Mouse (Mus musculus): ENCODE results near the gene U2surp.
"Not testable (repeated sequence)": the region's sequence is repeated elsewhere in the genome, so short reads cannot be mapped to it uniquely, and the experiment has no call there.

The U2surp gene

GRCm38 (mm10) chr9:95469011-95469576 lies 42.7 kb downstream of the U2surp start:
- DNase-seq (ENCODE audit: low spot score), result not testable (repeated sequence)

- no peak for DNase-seq (ENCODE audit: low spot score)
These were observed 47.8 kb downstream of the U2surp start for GRCm38 (mm10) chr9:95464028-95464427.

- DNase-seq (ENCODE audit: low spot score), result no peak
These were observed 59.9 kb downstream of the U2surp start for GRCm38 (mm10) chr9:95451931-95452330.

GRCm38 (mm10) chr9:95450586-95450985 lies 61.2 kb downstream of the U2surp start:
- no peak for DNase-seq (ENCODE audit: low spot score)

GRCm38 (mm10) chr9:95442321-95442731 lies 69.5 kb downstream of the U2surp start:
- no peak for DNase-seq (ENCODE audit: low spot score)

GRCm38 (mm10) chr9:95437883-95438282 lies 73.9 kb downstream of the U2surp start:
- DNase-seq (ENCODE audit: low spot score), result no peak

- no peak for DNase-seq (ENCODE audit: low spot score)
These were observed 75.5 kb downstream of the U2surp start for GRCm38 (mm10) chr9:95436294-95436613.

- DNase-seq (ENCODE audit: low spot score), result no peak
These were observed 76.1 kb downstream of the U2surp start for GRCm38 (mm10) chr9:95435506-95436293.

- DNase-seq (ENCODE audit: low spot score), result no peak
These were observed 83.5 kb downstream of the U2surp start for GRCm38 (mm10) chr9:95428277-95428676.

GRCm38 (mm10) chr9:95413911-95414310 lies 97.9 kb downstream of the U2surp start:
- no peak for DNase-seq (ENCODE audit: low spot score)

- no peak for DNase-seq (ENCODE audit: low spot score)
These were observed 99.7 kb downstream of the U2surp start for GRCm38 (mm10) chr9:95412047-95412446.

GRCm38 (mm10) chr9:95407586-95408220 lies 104.1 kb downstream of the U2surp start:
- DNase-seq (ENCODE audit: low spot score), result no peak
